Mouse (Mus musculus): ENCODE data around the gene Traf7. TPM values are rescaled to one million over a fixed set of nuclear protein-coding genes. Genes with fewer than 3 reads are reported as not detected.
A peak's percentile ranks its signal among the peaks of the same experiment; 100 is the strongest.

Gene Traf7
- total RNA-seq, 2 experiments from 2014 or later, result 94.7 to 118 TPM

DNA sequence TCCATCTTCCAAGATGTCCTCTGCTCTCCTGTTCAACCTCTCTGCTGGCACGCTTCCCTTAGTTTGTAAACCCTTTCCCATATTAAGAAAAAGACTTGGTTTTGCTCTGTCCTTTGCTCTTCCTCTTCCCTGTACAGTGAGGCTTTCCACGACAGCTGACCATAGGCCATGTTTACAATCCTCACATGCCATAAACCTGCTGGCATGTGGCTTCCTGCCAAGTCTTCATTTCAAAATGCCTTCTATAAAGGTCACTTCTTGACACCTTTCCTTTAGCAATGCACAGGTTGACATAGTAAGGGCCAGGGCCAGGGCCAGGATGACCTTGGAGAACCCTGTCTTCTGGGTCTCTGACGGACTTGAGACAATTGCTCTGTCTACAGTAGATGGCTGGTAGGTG lies 18.5 kb upstream of the Traf7 start:
- no peak for DNase-seq

DNA sequence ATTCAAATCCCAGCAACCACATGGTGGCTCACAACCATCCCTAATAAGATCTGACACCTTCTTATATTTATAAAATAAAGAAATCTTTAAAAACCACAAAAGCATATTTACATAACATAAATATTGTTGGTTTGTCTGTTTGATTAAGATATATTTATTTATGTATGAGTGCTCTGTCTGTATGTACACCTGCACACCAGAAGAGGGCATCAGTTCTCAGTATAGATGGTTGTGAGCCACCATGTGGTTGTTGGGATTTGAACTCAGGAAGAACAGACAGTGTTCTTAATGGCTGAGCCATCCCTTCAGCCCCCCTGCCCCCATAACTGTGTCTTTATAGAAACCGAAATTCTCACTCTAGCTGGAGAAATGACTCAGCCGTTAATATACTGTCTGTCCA lies 17.5 kb upstream of the Traf7 start:
- no peak for DNase-seq

DNA sequence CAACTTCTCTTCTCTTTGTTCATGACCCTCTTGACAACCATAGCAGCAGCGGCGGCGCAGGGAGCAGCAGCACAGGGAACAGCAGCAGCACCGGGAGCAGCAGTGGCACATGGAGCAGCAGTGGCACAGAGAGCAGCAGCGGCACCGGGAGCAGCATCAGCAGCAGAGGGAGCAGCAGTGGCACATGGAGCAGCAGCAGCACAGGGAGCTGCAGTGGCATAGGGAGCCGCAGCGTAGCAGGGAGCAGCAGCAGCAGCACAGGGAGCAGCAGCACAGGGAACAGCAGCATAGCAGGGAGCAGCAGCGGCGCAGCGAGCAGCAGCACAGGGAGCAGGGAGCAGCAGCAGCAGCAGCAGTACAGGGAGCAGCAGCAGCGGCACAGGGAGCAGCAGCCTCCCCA lies 16.9 kb upstream of the Traf7 start:
- DNase-seq, result no peak

DNA sequence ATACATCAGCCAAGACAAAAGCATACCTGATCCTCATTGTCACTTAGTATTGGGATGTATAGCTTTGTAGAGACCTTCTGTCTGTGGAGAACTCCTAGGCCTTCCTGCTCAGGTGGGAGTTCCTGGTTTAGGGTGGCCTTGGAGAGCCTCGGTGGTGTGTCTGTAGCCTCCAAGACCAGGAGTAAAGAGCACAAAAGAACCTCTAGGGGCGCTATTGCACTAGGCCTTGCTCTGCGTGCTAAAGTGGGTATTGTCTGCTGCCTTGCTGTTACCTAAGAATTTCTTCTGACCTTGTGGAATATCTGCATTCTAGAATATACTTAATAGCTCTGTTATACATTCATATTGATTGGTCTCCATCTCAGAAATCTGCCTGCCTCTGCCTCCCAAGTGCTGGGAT lies 12.6 kb upstream of the Traf7 start:
- peak in 1 of 2 experiments; percentile 61 for DNase-seq

DNA sequence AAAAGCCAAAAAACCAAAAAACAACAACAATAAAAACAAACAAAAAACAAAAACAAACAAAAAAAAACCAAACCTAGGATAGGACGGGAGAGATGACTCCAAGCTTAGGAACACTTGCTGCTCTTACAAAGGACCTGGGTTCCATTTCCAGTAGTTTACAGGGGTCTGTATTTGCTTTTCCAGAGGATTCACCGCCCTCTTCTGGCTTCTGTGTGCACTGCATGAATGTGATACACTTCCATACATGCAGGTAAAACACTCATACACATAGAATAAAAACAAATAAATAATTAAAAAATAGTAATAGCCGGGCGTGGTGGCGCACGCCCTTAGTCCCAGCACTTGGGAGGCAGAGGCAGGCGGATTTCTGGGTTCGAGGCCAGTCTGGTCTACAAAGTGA lies 11.2 kb upstream of the Traf7 start:
- peak; percentile 50 to 60 for DNase-seq

DNA sequence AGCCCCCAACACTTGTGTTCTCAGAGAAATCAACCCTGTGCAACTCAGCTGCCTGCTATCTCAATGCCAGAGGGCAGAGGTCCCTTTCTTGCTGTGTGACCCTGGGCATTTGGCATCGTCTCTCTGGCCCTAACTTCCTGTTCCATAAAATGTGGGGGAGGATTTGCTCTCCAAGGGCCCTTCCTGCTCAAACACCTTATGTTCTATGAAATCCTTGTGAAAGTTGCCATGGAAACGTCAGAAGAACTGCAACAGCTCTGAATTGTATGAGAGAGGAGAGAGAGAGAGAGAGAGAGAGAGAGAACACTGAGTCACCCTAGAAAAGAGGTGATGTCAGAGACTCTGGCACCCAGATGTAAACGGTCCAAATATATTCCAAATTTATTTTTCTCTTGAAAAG lies 9.8 kb upstream of the Traf7 start:
- DNase-seq, result no peak

DNA sequence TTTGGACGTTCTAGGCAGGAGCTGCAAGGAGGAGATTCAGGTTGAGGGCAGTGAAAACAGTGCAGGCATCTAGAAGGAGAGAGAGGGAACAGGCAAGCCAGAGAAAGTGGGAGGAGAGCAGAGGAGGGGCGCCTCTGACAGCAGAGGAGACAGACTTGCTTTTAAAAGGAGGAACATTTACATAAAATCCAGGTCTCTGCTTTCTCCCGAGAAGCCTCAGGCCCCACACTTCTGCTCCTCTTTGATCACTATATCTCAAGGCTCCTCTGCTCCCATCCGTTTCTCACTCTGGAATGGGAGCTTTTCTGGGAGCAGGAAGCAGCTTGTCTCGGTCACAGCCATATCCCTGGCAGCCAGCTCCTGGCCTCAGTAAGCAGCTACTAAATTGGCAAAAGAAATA lies 7.6 kb upstream of the Traf7 start:
- no peak for DNase-seq

DNA sequence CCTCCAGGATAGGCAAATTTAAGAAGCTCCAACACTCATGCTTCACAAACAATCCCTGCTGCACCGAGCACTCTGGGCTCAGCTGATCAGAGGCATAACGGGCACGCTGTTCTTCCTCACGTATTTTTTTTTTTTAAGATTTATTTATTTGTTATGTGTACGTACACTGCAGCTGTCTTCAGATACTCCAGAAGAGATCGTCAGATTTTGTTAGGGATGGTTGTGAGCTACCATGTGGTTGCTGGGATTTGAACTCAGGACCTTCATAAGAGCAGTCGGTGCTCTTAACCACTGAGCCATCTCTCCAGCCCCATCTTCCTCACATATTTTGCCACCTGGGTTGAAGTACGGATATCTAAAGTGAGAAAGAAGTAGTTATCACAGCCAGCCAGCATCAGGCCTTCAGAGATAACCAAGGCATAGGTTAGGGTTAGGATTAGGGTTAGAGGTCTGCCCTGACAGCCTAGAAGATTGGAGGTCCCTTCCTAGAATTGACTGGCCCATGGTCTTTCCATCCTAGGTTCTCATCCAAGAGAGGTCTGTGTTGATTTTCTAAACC lies 6.5 kb upstream of the Traf7 start, which contains the start of gene Rab26:
Gene Rab26, minus strand, starts transcription at position 51 of the 559 bp plus-strand sequence.
- no peak for DNase-seq

DNA sequence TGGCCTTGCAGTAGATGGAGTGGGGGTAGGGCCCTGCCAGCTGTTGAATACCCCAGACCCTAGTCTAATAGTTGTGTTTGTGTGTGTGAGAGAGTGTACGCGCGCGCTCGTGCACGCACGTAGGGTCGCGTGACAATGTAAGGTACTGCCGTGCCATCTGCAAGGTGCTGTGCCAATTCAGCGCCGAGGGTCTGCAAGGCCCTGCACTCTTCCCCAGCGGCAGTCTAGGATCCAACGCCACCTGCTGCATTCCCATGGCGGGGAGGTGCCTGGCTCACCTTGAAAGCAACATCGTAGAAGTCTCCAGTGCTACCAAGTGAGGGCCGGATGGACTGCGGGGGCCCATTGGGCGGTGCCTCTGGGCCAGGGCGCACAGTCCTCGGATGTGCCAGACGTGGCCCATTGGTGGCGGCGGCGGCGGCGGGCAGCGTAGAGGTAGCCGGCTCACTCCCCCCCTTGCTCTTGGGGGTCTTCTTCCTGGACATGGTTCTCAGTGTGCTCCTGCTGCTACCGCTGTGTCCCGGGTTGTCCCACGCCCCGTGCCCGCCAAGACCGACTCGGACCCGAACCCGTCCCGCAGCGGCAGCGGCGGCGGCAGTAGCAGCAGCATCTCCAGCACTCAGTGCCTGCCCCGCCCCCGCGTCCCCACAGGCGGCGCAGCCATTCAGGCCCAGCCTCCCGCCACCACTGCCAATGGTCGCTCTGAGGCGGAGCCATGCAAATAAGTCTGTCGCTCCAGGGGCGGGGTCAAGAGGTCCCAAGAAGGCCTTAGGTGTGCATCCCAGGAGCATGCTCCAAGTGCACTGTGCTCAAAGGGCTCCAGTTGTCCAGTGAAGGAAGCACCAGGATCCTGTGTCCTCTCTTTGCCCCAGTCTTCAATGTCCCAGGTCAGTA lies 5.6 kb upstream of the Traf7 start:
- peak; percentile 92 to 96 for DNase-seq

DNA sequence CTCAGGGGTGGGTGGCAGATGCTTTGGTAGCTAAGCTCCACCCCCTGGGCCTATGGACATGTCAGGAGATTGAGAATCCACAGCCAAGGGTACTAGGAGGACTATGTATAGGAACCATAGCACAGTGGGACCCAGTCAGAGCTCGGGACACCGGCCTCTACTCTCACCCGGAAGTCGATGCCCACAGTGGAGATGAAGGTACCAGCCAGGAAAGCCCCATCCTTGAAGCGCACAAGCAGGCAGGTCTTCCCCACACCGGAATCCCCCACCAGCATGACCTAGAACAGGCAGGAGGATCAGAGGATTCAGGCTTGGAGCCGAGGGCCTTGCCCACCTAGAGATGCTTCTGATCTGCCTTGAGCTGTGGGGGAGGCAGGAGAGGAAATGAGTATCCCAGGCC lies 4.3 kb upstream of the Traf7 start:
- DNase-seq, result no peak

DNA sequence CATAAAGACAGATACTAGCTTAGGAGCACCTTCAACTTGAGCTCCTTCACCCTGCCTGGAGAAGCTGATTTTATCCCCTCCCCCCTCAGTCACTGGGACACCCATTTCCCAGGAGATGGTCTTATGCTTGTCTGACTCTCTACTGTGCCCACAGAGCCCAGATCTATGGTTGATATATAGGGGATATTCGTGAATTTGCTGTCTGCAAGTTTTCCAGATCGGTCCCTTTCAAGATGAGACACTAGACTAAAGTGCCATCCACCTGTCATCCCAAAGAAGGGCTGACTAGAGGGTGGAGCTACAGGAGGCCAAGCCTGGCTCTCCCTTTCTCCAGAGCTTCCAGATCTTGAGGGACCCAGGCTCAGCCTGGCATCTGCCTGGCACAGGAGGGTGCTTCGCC lies 3.3 kb upstream of the Traf7 start:
- DNase-seq, result no peak

DNA sequence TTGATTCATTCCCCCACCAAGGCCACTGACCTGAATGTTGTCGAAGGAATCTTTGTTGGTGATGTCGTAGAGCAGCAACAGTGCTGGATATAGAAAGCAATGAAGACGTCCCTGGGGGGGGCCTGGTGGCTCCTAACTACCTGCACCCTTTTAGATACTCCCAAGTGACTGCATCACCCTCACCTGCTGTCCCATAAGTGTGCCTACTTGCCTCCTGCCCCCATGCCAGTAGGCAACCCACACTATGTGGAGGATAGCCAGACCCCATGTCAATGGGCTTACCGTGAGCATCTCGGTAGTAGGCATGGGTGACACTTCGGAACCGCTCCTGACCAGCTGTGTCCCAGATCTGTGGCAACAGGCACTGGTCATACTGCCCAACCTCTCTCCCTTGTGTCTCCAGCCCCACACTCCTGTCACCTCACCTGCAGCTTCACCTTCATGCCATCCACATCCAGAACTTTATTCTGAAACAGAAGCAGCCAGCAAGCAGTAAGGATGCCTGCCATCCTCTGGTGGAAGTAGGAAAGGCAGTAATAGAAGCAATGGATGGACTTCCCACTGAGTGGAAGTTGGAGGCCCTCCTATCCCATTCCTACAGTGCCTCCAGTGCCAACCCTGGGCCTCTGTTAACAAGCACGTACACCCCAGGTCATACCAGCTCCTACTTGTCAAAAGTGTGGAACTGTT lies 2.8 kb upstream of the Traf7 start:
- DNase-seq, result no peak

DNA sequence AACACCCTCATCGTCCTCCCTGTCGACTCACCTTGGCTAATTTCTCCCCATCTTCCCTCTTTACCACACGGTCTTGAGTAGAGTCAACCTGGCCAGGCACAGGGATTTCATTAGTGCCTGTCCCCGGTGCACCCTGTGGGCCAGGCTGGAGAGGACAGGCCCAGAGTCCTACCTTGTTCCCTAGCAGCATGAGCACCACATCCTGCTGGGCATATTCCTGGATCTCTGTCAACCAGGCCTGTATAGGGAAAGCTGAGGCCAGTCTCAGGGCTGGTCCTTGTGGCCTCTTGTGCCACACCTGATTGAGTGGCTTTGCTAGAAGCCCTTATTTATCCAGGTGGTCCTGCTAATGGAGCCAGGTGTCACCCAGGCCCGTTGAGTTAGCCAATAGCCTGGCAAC lies 2.1 kb upstream of the Traf7 start:
- no peak for DNase-seq

DNA sequence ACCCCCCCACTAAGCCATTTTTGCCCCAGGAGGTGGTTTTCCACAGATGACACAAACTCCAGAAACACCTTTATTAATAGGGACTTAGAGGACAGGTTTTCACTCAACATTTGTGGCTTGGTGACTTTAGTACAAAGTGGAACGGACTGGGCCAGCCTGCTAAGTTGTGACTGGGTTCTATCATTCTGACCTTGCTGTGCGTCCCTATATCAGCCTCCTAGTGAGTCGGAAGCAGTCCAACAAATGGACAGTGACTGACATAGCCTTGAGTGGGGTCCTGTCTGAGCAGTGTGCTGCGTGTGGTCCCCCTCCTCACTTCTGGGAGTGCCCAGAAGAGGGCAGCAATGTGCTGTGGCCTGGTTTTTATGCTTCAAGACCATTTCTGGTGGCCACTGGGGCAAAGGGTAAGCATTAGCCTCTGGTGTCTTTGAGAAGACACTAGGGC lies 1.3 kb upstream of the Traf7 start:
- peak; percentile 55 to 65 for DNase-seq

DNA sequence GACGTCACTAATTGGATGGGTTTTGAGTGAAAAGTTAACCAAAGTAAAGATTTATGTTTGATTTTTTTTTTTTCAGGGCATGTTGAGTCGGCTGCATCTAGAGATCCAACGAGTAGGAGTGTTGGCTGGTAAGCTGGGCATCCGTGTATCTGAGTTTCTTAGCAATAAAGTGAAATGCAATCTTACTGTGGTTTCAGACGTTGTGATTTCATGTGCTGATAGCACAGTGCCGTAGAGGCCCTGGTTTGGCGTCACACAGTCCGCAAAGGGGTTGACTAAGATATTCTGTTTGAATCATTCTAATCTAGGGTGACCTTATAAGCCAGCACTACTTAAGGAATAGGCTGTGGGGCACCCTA lies 801 bp upstream of the Traf7 start:
- DNase-seq, result no peak

DNA sequence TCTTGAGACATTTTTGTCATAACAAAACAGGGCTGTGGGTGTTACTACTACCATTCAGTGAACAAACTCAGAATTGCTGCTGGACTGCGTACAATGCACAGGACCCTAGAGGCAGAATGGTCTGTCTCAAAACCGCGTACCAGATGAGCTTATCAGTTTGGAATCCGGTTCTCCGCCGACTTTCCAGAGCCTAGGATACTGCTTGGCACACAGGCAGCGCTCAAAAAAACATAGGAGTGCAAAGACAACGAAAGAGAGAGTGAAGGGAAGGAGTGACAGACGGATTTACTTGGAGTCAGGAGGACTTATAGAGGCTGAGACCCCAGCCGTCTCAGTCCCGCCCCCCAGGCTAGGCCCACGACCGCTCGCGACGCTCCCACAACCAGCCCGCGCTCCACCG lies 423 bp downstream of the Traf7 start:
- no peak for DNase-seq

DNA sequence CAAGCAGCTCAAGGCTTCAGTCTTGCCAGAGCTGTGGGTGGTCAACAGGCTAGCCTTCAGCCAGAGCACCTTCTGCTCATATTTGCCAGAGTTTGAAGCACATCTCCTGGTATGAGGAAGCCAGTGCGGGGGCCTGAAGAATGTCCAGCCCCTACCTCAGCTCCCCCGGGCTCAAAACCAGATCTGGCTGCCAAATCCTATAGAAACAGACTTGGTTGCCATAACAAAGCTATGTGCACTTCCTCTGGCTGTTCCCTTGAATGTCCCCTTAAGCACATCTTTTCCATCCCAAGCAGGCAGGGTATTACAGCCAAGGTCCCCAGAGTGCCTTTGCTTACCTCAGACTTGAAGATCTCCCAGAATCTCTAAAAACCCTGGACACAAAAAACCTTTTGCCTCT lies 3.0 kb downstream of the Traf7 start:
- no peak for DNase-seq

DNA sequence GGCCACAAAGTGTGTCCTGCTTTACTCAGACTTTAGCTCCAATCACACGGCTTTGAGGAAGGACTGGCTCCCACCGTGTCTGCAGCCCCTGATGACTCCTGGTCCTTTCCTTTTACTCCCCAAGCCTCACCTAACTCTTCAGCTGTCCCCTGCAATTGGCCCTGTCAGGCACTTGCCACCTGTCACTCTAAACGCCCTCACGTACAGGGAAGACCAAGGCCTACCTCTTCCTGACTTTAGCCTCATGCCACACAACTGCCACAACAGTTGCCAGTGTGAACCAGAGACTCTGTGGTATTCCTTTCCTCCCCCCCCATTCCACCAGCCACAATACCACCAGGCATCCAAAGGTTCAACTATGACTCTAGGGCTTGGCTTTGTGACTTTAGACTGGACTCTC lies 7.3 kb downstream of the Traf7 start:
- DNase-seq, result no peak

DNA sequence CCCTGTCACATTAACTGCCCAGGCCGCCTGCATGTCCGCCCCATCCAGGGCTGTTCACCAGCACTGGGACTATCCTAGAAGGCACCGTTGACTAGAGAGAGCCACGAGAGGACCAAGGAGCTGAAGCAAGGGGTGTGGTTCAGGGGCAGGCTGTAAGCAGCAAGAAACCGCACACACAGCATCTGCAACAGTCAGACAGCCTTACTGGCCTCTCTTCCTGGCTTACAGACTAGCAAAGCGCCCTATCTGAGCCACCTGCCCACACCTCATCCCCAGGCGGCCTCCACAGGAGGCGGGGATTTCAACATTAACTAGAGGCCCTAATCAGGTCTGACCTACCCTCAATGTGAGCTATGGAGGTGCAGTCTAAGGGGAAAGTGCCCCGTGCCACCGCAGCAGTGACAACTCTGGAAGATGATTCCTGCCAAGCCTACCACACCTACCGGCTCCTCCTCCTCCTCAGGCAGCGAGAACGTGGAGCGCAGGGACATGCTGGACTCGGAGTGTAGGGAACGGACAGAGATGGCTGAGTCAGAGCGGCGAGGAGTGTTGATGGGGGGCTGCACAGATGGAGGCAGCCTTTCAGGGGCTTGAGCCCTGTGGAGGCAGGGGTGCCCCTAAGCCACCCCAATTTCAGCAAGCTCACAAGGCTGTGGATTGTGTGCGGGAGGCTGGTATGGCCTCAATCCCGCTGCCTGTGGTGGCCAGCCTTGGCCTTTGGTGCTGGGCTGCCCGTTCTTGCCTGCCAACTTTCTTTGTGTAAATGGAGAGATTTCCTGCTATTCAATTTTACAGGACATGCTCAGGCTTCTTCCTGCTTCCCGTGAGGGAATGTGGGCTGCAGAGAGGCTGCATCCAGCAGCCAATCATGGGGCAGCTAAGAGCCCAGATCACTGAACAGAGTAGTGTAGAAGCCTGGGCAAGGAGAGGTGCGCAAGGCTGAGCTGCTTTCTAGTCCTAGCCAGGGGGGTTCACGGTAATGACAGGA lies 13.2 kb downstream of the Traf7 start:
- peak; percentile 23 to 45 for DNase-seq

DNA sequence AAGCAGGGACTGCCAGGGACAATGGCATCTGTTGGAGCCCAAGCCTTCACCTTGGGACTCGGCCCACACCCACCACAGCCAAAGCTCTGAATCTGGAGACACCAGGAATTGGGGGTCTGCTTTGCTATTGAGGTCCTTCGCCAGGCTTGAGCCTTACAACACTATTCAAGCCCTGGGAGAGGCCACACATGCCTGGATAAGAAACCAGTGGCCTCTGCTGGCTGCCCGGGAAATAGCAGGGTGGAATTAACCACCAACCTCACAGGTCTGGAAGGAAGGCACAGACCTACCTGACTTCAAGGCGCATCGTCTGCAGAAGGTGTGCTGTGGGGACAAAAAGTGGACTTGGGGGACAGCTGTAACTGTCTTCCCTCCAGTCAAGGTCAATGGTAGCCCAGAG lies 14.1 kb downstream of the Traf7 start:
- DNase-seq, result peak; percentile 69 to 70

DNA sequence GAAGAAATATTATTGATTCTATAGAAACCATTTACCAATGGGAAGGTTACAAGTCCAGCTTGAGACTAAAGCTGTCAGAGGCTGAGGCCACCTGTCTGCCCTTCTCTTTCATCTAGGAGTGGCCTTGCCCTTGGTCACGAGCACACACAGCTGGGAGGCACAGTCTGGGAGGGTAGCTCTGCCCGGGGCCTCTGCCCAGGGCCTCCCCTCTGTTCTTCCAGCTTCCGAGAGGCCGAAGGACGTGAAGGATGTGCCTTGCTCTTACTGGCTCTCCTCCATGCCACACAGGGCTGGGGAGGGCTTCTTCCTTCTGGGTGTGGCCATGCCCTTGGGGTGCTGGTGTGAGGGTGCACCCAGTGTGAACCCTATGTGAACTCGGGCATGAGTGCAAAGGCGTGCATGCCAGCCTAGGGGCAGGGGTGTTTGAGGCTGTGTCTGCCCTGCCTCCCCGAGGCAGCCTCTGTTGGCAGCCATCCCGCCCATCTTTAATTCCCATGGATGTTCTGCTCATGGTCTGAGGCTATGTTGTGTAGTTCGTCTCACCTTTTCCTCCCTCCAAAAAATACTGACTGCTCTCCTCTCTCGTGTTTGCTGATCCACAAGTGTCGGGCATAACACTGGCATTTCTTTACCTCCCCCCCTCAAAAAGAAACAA lies 19.8 kb downstream of the Traf7 start:
- DNase-seq, result peak; percentile 47 to 52
